Mouse (Mus musculus) heart, postnatal 0 days (tissue): ENCODE measurements at regions not wholly inside any gene's neighbourhood (a gene's known extent, or its start where the extent isn't known, plus 50 kb on each side); places are given as distances from the start of the nearest gene placed in this dataset.

ENCODE experiments used
- CTCF ChIP-seq: IDR thresholded peaks from 2 replicates; pipeline ENCODE4 v1.5.1; 2016; ENCODE audit warnings: antibody characterized with exemption, control low read depth, low read depth
- EP300 ChIP-seq: IDR thresholded peaks from 2 replicates; pipeline ENCODE4 v1.6.1; 2016; ENCODE audit warnings: antibody characterized with exemption, low read depth

- TF ChIP-seq CTCF (no peak), EP300 (no peak)
Measured at GRCm38 (mm10) chr13:79288022-79288421, 1088.5 kb upstream of the Nr2f1 start.
